Mouse (Mus musculus) stomach, postnatal 0 days (tissue): ENCODE data around the gene Arfgef2.

Experiments
- CTCF ChIP-seq: IDR thresholded peaks from 2 replicates; pipeline ENCODE4 v1.5.1; 2016; ENCODE audit warnings: antibody characterized with exemption, low read depth, mild to moderate bottlenecking, moderate library complexity
- EP300 ChIP-seq: optimal IDR thresholded peaks from 2 replicates; pipeline ENCODE3; 2016; ENCODE audit warnings: antibody characterized with exemption

- no peak; the same call in 1 of the 2 replicates for TF ChIP-seq CTCF
- TF ChIP-seq EP300, result no peak
These were observed 100.5 kb downstream of the Arfgef2 start, which contains the start of gene Cse1l for GRCm38 (mm10) chr2:166905711-166906522.
